ENCODE assay signal across 9 mouse cellular contexts in genomic region chr7:139648107-139648824, GRCm38 (mm10). TPM values are rescaled to one million over a fixed set of nuclear protein-coding genes. Genes with fewer than 3 reads are reported as not detected.
DNase-seq lines count a peak whose midpoint lies in the region; ATAC-seq and TF ChIP-seq lines count a peak whose summit lies in the region.
"Had no signal": no experiment of that assay in that cellular context is flagged by ENCODE, and none has a peak within 500 bp of the region (broad histone marks: within the 10 kb centered on the region; RNA-seq: fewer than 3 reads in every experiment).

No protein-coding gene starts in this region.

- no peak overlapping the region for H3K27ac ChIP-seq in liver, embryonic 12.5 days
- no peak overlapping the region for H3K27ac ChIP-seq in stomach, postnatal 0 days (replicated peaks)
- H3K27ac ChIP-seq: embryonic facial prominence, embryonic 13.5 days had no signal

- 28% methylated on average over 10 of the region's 10 CpGs for WGBS in liver, embryonic 12.5 days (ENCODE audit: insufficient replicate concordance)
- 39% methylated on average over 10 of the region's 10 CpGs for WGBS in stomach, postnatal 0 days

- intact Hi-C loops in left cerebral cortex, postnatal 4 days (cut with DNase I), result loop anchor here (5.0 to 10.0 kb wide), 2 partner anchors 214 to 407 kb away; no protein-coding TSS in a partner anchor

- peak; percentile 88 for DNase-seq in liver
- peak; percentile 97 to 100 for DNase-seq in cerebellum, postnatal 14 days
- DNase-seq in gastrocnemius, adult 18-20 months (ENCODE audit: low spot score), result peak; percentile 92
- DNase-seq in kidney, adult 18-20 months, result peak; percentile 93
- peak; percentile 97 for DNase-seq in left cerebral cortex, postnatal 4 days
- peak; percentile 88 for DNase-seq in neural tube, embryonic 10.5 days (ENCODE audit: extremely low spot score, low spot score)
- DNase-seq in stomach, postnatal 0 days (ENCODE audit: low spot score), result peak; percentile 93

- no peak for TF ChIP-seq EP300 in stomach, postnatal 0 days (optimal IDR thresholded peaks at IDR 0.05)

- ATAC-seq in liver, embryonic 12.5 days, result no peak
- ATAC-seq in stomach, postnatal 0 days (ENCODE audit: low FRiP score, low TSS enrichment), result no peak

- no peak overlapping the region for H3K4me3 ChIP-seq in liver, embryonic 12.5 days
- H3K4me3 ChIP-seq in stomach, postnatal 0 days (ENCODE audit: low read depth, low read length), result no peak overlapping the region
- H3K4me3 ChIP-seq: embryonic facial prominence, embryonic 13.5 days had no signal

- peaks cover 3% of the 10 kb centered on the region; the same call in 1 of the 2 replicates for H3K27me3 ChIP-seq in liver, embryonic 12.5 days (replicated peaks)
- H3K27me3 ChIP-seq in stomach, postnatal 0 days (ENCODE audit: control insufficient read depth, insufficient read depth, low read length), result no peaks in the 10 kb centered on the region

- no peaks in the 10 kb centered on the region for H3K36me3 ChIP-seq in liver, embryonic 12.5 days
- no peaks in the 10 kb centered on the region for H3K36me3 ChIP-seq in stomach, postnatal 0 days (ENCODE audit: control insufficient read depth, insufficient read depth, low read length)
- H3K36me3 ChIP-seq: embryonic facial prominence, embryonic 13.5 days had no signal

- no peaks in the 10 kb centered on the region for H3K9me3 ChIP-seq in liver, embryonic 12.5 days (replicated peaks)
- H3K9me3 ChIP-seq in stomach, postnatal 0 days (ENCODE audit: control insufficient read depth, low read length), result no peaks in the 10 kb centered on the region
- H3K9me3 ChIP-seq: embryonic facial prominence, embryonic 13.5 days had no signal

- H3K4me2 ChIP-seq in liver, embryonic 12.5 days, result no peak overlapping the region
- no peak overlapping the region for H3K4me2 ChIP-seq in stomach, postnatal 0 days (replicated peaks; ENCODE audit: low read depth)
- H3K4me2 ChIP-seq: embryonic facial prominence, embryonic 13.5 days had no signal

- no peak overlapping the region for H3K9ac ChIP-seq in liver, embryonic 12.5 days
- H3K9ac ChIP-seq in stomach, postnatal 0 days (ENCODE audit: low read length), result no peak overlapping the region
- H3K9ac ChIP-seq: embryonic facial prominence, embryonic 13.5 days had no signal

- peak; percentile 97 for TF ChIP-seq CTCF in stomach, postnatal 0 days (IDR thresholded peaks at IDR 0.05; ENCODE audit: low read depth)

- no peaks in the 10 kb centered on the region for H3K4me1 ChIP-seq in liver, embryonic 12.5 days
- H3K4me1 ChIP-seq in stomach, postnatal 0 days (replicated peaks; ENCODE audit: control insufficient read depth, insufficient read depth), result no peaks in the 10 kb centered on the region
- H3K4me1 ChIP-seq: embryonic facial prominence, embryonic 13.5 days had no signal

RNA-seq across cellular contexts. Expression of gene Cfap46, which starts 35.4 kb away (rescaled TPM):
- not detected in 2 replicates for polyA plus RNA-seq in liver, embryonic 12.5 days (2016; fragmentation: Nextera tagmentation; extraction: Ambion mirVana)
- not detected for total RNA-seq in gastrocnemius, adult 18-20 months (2021)
- total RNA-seq in left cerebral cortex, postnatal 4 days (2021), result 1 to 10 TPM; 1.7 to 3.0 TPM
- 0.08 and 0.12 TPM in 2 replicates for polyA plus RNA-seq in stomach, postnatal 0 days (2015; fragmentation: Nextera tagmentation; extraction: Ambion mirVana)
